In genomic region chr15:85583504-85583903, GRCm38 (mm10) we compare ENCODE assay signal across 7 mouse cellular contexts. TPM values are rescaled to one million over a fixed set of nuclear protein-coding genes. Genes with fewer than 3 reads are reported as not detected.
A peak's percentile ranks its signal among the peaks of the same experiment; 100 is the strongest.
DNase-seq lines count a peak whose midpoint lies in the region; ATAC-seq and TF ChIP-seq lines count a peak whose summit lies in the region.

No protein-coding gene starts in this region.

- H3K4me2 ChIP-seq in embryonic facial prominence, embryonic 15.5 days (replicated peaks): no peak overlapping the region

- no peaks in the 10 kb centered on the region for H3K36me3 ChIP-seq in embryonic facial prominence, embryonic 15.5 days

- no peak overlapping the region for H3K27ac ChIP-seq in embryonic facial prominence, embryonic 15.5 days (replicated peaks)
- H3K27ac ChIP-seq in layer of hippocampus, adult 2 months: no peak overlapping the region

- peak; percentile 69 for ATAC-seq in embryonic facial prominence, embryonic 15.5 days (ENCODE audit: insufficient number of reproducible peaks, low FRiP score, low TSS enrichment, low read depth)
- ATAC-seq in megakaryocyte, adult 5-6 weeks (ENCODE audit: poor library complexity, severe bottlenecking): peak; percentile 75

- no peak for TF ChIP-seq POLR2A in brain, embryonic 14.5 days (IDR thresholded peaks at IDR 0.05; ENCODE audit: borderline replicate concordance, extremely low read depth, insufficient read depth, insufficient read length, poor library complexity, severe bottlenecking)

- H3K9me3 ChIP-seq in embryonic facial prominence, embryonic 15.5 days (replicated peaks): no peaks in the 10 kb centered on the region

- peak; percentile 97 for TF ChIP-seq CTCF in brain, embryonic 14.5 days (IDR thresholded peaks at IDR 0.05; ENCODE audit: borderline replicate concordance, extremely low read depth, insufficient read depth, insufficient read length)
- TF ChIP-seq CTCF in layer of hippocampus, adult 2 months (conservative IDR thresholded peaks at IDR 0.05): peak; percentile 73

- H3K27me3 ChIP-seq in embryonic facial prominence, embryonic 15.5 days: peaks cover 73% of the 10 kb centered on the region

- peak; percentile 85 for DNase-seq in MN1 (ENCODE audit: low spot score)
- DNase-seq in brain, embryonic 14.5 days (ENCODE audit: low read depth): peak; percentile 84
- DNase-seq in heart, postnatal 4 days: peak; percentile 81
- DNase-seq in layer of hippocampus, adult 2 months (ENCODE audit: low spot score in 2 of 2): peak; percentile 55 to 84
- peak; percentile 91 for DNase-seq in right cerebral cortex, postnatal 4 days

- peaks cover 30% of the 10 kb centered on the region for H3K4me1 ChIP-seq in embryonic facial prominence, embryonic 15.5 days

- H3K9ac ChIP-seq in embryonic facial prominence, embryonic 15.5 days: no peak overlapping the region

- H3K4me3 ChIP-seq in embryonic facial prominence, embryonic 15.5 days (replicated peaks): no peak overlapping the region
- no peak overlapping the region for H3K4me3 ChIP-seq in layer of hippocampus, adult 2 months

- WGBS in embryonic facial prominence, embryonic 15.5 days: 5% methylated on average over 11 of the region's 11 CpGs

RNA-seq across cellular contexts. Expression of gene Wnt7b, which starts 1.2 kb away (rescaled TPM):
- 56.4 and 72.5 TPM in 2 replicates for polyA plus RNA-seq in brain, embryonic 14.5 days (2012; rRNA removed)
- polyA plus RNA-seq in embryonic facial prominence, embryonic 15.5 days (2015; fragmentation: Nextera tagmentation; extraction: Ambion mirVana): 36.0 and 40.9 TPM in 2 replicates
- under 1 TPM; 0.21 to 0.27 TPM for total RNA-seq in heart, postnatal 4 days (2021)
- total RNA-seq in layer of hippocampus, adult 2 months (2021): 10 to 100 TPM; 46.4 to 47.6 TPM
- total RNA-seq in megakaryocyte, adult 5-6 weeks (2015): not detected in 2 replicates
- not detected in 2 replicates for total RNA-seq in megakaryocyte, adult 5-6 weeks (2017)

Comparison
In these comparisons a context has a peak if more than half of its experiments do, and no peak if none do; other contexts are left out.
1. RNA of gene Wnt7b, which starts 1.2 kb away (total RNA-seq): 46.4 to 47.6 TPM in layer of hippocampus, adult 2 months; 0.21 to 0.27 TPM in heart, postnatal 4 days and not detected in megakaryocyte, adult 5-6 weeks; every median in the first group is over 10 times any median in the second.
2. Peak in every context shown above with its lines, with median percentiles within 50 percentile points of each other: DNase-seq.